Comparison of ENCODE assay signal across 12 mouse cellular contexts in the genomic region with DNA sequence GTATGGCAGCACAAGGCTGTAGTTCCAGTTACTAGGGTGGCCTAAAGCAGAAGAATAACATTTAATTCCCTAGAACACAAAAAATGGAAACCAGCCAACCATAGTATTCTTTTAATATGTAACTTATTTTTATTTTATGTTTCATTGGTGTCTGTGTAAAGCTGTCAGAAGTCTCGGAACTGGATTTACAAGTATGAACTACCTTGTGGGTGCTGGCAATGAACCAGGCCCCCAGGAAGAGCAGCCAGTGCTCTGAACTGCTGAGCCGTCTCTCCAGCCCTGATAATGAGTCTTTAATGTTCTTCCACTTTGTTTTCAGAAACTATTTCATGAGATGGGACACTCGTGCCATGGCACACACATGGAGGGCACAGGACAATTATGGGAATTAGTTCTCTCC. TPM values are rescaled to one million over a fixed set of nuclear protein-coding genes. Genes with fewer than 3 reads are reported as not detected.
"Had no signal": no experiment of that assay in that cellular context is flagged by ENCODE, and none has a peak within 500 bp of the region (broad histone marks: within the 10 kb centered on the region; RNA-seq: fewer than 3 reads in every experiment).

No protein-coding gene starts in this region.

- H3K27ac ChIP-seq: limb, embryonic 12.5 days; liver, embryonic 13.5 days; lung, embryonic 15.5 days; macrophage; midbrain, embryonic 12.5 days had no signal

- H3K4me3 ChIP-seq: limb, embryonic 12.5 days; liver, embryonic 13.5 days; lung, embryonic 15.5 days; midbrain, embryonic 12.5 days had no signal

- H3K4me2 ChIP-seq: limb, embryonic 12.5 days; liver, embryonic 13.5 days; lung, embryonic 15.5 days; midbrain, embryonic 12.5 days had no signal

- ATAC-seq: intestine, embryonic 16.5 days; liver, postnatal 0 days had no signal

- DNase-seq: layer of hippocampus, postnatal 36 days; liver; liver, embryonic 13.5 days; liver, postnatal 0 days; lung, postnatal 14 days; right cerebral cortex, postnatal 14 days; thymus, postnatal 4 days had no signal

- H3K4me1 ChIP-seq: limb, embryonic 12.5 days; liver, embryonic 13.5 days; lung, embryonic 15.5 days; midbrain, embryonic 12.5 days had no signal

- H3K9me3 ChIP-seq: limb, embryonic 12.5 days; liver, embryonic 13.5 days; lung, embryonic 15.5 days; midbrain, embryonic 12.5 days had no signal

- H3K27me3 ChIP-seq: limb, embryonic 12.5 days; liver, embryonic 13.5 days; lung, embryonic 15.5 days; midbrain, embryonic 12.5 days had no signal

- H3K9ac ChIP-seq: limb, embryonic 12.5 days; liver, embryonic 13.5 days; liver, postnatal 0 days; lung, embryonic 15.5 days; midbrain, embryonic 12.5 days had no signal

RNA-seq across cellular contexts. Expression of gene Lrrc73, which starts 42.8 kb away (rescaled TPM):
- polyA plus RNA-seq: liver, postnatal 0 days; macrophage had no signal
